Mouse (Mus musculus): ENCODE measurements around the gene Gli3.

- TF ChIP-seq CTCF (IDR thresholded peaks at IDR 0.05; ENCODE audit: low read depth, low read length), result no peak
- TF ChIP-seq GATA2 (IDR thresholded peaks at IDR 0.05; ENCODE audit: borderline replicate concordance, low read depth, low read length), result no peak
These were observed 236.1 kb downstream of the Gli3 start for GRCm38 (mm10) chr13:15699116-15699515.
